Mouse (Mus musculus) G1E (cell line): Measurements from ENCODE around the gene Col7a1. TPM values are rescaled to one million over a fixed set of nuclear protein-coding genes. Genes with fewer than 3 reads are reported as not detected.

Source experiments
- ATAC-seq: 2 replicates; pipeline ENCODE4 v1.8.0; 2016; ENCODE audit warnings: mild to moderate bottlenecking; ENCODE audit not compliant: insufficient number of reproducible peaks, poor library complexity, low FRiP score, severe bottlenecking; ENCODE audit errors: extremely low read depth
- DNase-seq: peaks from one replicate; pipeline ENCODE4 v3.0.0; 2012; ENCODE audit warnings: low spot score
- H3K27me3 ChIP-seq: 2 replicates; pipeline ENCODE4 v1.6.1; 2012; ENCODE audit warnings: mild to moderate bottlenecking, low read length, inconsistent platforms; ENCODE audit not compliant: insufficient read depth
- H3K36me3 ChIP-seq: replicated peaks from 2 replicates; pipeline ENCODE3; 2012; ENCODE audit warnings: mild to moderate bottlenecking, inconsistent platforms
- H3K4me1 ChIP-seq: 2 replicates; pipeline ENCODE4 v1.6.1; 2012; ENCODE audit warnings: low read depth, low read length, inconsistent platforms, mixed read lengths; ENCODE audit not compliant: insufficient read depth
- H3K4me3 ChIP-seq: 2 replicates; pipeline ENCODE4 v1.5.1; 2012; ENCODE audit warnings: low read depth, mild to moderate bottlenecking, inconsistent platforms, low read length, moderate library complexity, mixed read lengths
- H3K9me3 ChIP-seq: replicated peaks from 2 replicates; pipeline ENCODE4 v1.6.1; 2012; ENCODE audit warnings: inconsistent platforms
- CTCF ChIP-seq: IDR thresholded peaks from 2 replicates; pipeline ENCODE4 v1.5.1; 2012; ENCODE audit warnings: low read depth, low read length, inconsistent platforms, mixed read lengths
- GATA1 ChIP-seq: IDR thresholded peaks from 2 replicates; pipeline ENCODE4 v1.6.1; 2012; ENCODE audit warnings: borderline replicate concordance, low read length, inconsistent platforms, mixed read lengths
- GATA2 ChIP-seq: IDR thresholded peaks from 2 replicates; pipeline ENCODE4 v1.6.1; 2012; ENCODE audit warnings: low read depth, low read length, inconsistent platforms, borderline replicate concordance
- POLR2AphosphoS5 ChIP-seq: IDR thresholded peaks from 2 replicates; pipeline ENCODE4 v1.6.1; 2012; ENCODE audit warnings: low read depth, low read length, inconsistent platforms; ENCODE audit not compliant: insufficient replicate concordance
- TAL1 ChIP-seq: conservative IDR thresholded peaks from 2 replicates; pipeline ENCODE4 v1.6.1; 2012; ENCODE audit warnings: low read depth, low read length, inconsistent platforms, mixed read lengths
- polyA plus RNA-seq: library from polyadenylated mRNA; stranded (reverse); fragments of >175 nt; gene quantifications from 2 replicates; pipeline ENCODE4 v1.2.3, GENCODE M21; 2012
- total RNA-seq, 2 experiments: library from RNA; stranded (forward) in 1 of 2; stranded (reverse) in 1 of 2; fragments of 200-1000 nt in 1 of 2; fragments of >200 nt in 1 of 2; fragmentation: Nextera tagmentation in 1 of 2; gene quantifications; 2 replicates each; pipeline ENCODE4 v1.2.3; 2014 to 2017

The Col7a1 gene
- total and polyA plus RNA-seq, 3 experiments = 0.28 to 1.1 (median 0.30) TPM

DNA sequence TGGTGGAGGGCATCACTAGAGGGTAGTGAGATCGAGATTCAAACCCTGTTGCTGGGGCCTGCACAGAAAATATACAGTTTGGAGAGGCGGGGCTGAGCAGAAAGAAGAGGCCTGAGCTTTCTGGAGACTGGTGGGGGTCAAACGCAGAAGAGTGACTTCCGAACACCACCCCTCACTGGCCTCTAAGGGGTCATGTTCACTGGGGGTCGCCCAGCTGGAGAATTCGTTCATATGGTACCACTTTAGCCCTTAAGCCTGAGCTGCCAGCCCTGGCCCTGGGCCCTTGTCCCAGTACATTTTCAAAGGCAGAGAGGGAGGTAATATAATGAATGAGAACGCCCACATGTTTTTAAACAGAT is 37.1 kb downstream of the Col7a1 start:
- Histone ChIP-seq H3K9me3 (no peaks in the 10 kb centered on the region), H3K36me3 (peaks cover 2% of the 10 kb centered on the region), H3K4me1 (peaks cover 77% of the 10 kb centered on the region), H3K27me3 (no peaks in the 10 kb centered on the region; the same call in 1 of the 2 replicates), H3K4me3 (no peak overlapping the region)
- TF ChIP-seq TAL1 (no peak), GATA2 (no peak), CTCF (no peak), POLR2AphosphoS5 (no peak), GATA1 (no peak)
- ATAC-seq (no peak), DNase-seq (no peak)

DNA sequence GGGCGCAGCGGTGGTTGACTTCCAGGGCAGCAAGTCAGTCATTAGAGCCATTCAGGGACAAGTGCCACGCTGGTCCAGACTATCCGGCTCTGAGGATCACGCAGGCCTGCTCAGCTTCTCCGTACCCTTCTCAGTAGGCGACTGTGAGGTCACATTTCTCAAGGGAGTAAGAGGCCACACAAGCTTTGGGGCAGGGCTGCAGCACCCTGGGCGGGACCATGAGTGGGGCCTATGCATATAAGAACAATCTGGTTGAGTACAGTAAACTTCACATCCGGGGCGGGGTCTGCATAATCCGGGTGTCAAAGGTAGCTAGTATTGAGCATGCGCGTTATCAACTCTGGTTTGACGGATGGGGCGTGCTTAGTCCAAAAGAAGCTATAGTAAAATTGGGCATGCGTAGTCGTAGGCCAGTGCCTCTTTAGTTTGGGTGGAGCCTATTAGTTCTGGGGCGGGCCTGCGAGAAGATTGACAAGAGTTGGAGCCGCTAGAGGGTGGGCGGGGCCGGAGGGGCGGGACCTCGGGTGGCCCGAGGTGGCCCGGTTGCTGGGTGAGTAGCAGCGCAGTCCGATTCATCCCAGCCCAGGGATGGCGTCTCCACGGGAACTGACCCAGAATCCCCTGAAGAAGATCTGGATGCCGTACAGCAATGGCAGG is 38.2 kb downstream of the Col7a1 start, which contains the start of gene Pfkfb4:
Pfkfb4 (plus strand) TSS at position 351 of the 657 bp plus-strand sequence.
- Histone ChIP-seq H3K36me3 (peaks cover 5% of the 10 kb centered on the region), H3K9me3 (no peaks in the 10 kb centered on the region), H3K27me3 (no peaks in the 10 kb centered on the region; the same call in 1 of the 2 replicates), H3K4me3 (peak within 1 kb of the TSS; percentile 76), H3K4me1 (peaks cover 83% of the 10 kb centered on the region)
- DNase-seq (peak; percentile 93), ATAC-seq (peak; percentile 93)
- TF ChIP-seq CTCF (no peak), POLR2AphosphoS5 (0 out of 2 replicates have a peak, but pooled peaks have one; percentile 54)

GRCm38 (mm10) chr9:108992085-108992469 is 38.7 kb downstream of the Col7a1 start:
- no peak for ATAC-seq

DNA sequence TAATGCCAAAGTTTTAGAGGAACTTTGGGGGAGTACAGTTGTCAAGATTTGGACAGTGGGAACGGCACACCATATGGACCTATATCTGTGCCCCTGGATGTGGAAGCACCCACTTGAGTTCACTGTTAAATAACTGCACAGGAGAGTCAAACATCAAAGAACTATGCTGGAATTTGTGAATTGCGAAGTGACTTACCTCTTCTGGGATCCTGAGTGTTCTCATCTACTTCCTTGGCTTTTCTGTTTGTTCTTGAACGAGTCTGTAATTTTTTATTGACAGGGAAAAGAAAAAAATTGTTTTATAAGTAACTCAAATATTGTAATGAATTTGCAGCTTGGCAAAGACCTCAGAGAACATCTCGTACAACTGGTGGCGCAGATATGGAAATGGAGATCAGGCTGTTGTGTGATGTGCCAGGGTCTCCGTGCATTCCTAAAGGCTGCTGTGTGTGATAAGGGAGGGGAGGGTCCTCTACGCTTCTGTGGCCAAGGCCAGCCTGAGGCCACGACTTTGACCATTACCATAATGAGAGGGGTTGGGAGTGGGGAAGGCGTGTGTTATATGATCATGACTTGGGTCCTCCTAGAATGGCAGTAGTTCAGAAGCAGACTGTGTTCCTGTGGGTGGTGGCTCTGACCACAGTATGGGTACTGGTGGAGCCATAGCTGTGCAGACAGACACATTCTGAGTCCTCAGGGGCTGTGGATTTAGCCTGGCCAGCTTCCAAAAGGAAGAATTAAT is 39.4 kb downstream of the Col7a1 start:
- no peaks in the 10 kb centered on the region for H3K9me3 ChIP-seq
- no peak for DNase-seq
- peak overlapping the region; percentile 76; the same call in 1 of the 2 replicates for H3K4me3 ChIP-seq
- H3K27me3 ChIP-seq = no peaks in the 10 kb centered on the region
- no peak for TF ChIP-seq CTCF
- TF ChIP-seq TAL1 = peak; percentile 40
- ATAC-seq = no peak
- peaks cover 85% of the 10 kb centered on the region for H3K4me1 ChIP-seq
- peaks cover 12% of the 10 kb centered on the region for H3K36me3 ChIP-seq

More at GRCm38 (mm10) chr9:108992085-108992469, 38.7 kb downstream of the Col7a1 start:
- H3K9me3 ChIP-seq = no peaks in the 10 kb centered on the region
- H3K4me1 ChIP-seq = peaks cover 87% of the 10 kb centered on the region
- DNase-seq = no peak
- no peaks in the 10 kb centered on the region; the same call in 1 of the 2 replicates for H3K27me3 ChIP-seq
- H3K36me3 ChIP-seq = peaks cover 8% of the 10 kb centered on the region
- TF ChIP-seq GATA2 (no peak), POLR2AphosphoS5 (no peak), GATA1 (no peak), CTCF (no peak), TAL1 (no peak)
- H3K4me3 ChIP-seq = peak overlapping the region; percentile 76

DNA sequence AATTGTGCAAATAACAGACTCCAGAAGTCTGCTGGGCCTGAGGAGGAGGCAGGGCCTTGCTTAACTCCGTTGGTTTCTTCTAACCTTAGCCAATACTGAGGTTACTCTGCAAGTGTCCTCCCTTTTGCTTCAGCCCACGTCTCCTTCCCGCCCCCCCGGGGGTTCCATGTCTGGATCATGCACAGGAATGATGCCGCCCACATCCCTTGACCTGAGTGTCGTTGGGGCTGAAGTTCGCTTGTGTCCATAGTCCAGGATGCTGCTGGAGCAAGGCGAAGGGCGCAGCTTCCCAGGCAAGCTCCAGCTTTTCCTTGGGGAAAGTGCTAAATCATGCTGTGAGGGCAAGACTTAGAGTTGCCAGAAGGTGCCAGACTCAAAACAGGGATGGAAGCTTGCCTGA is 43.0 kb downstream of the Col7a1 start:
- DNase-seq (no peak), ATAC-seq (no peak)
- Histone ChIP-seq H3K4me3 (no peak overlapping the region; the same call in 1 of the 2 replicates), H3K36me3 (peaks cover 39% of the 10 kb centered on the region), H3K4me1 (peaks cover 82% of the 10 kb centered on the region), H3K9me3 (no peaks in the 10 kb centered on the region), H3K27me3 (no peaks in the 10 kb centered on the region)
- TF ChIP-seq POLR2AphosphoS5 (no peak), CTCF (no peak), GATA1 (no peak), TAL1 (no peak), GATA2 (no peak)

GRCm38 (mm10) chr9:108998287-108999166 is 45.1 kb downstream of the Col7a1 start:
- DNase-seq (no peak), ATAC-seq (no peak)
- Histone ChIP-seq H3K36me3 (peaks cover 53% of the 10 kb centered on the region), H3K27me3 (no peaks in the 10 kb centered on the region), H3K4me3 (peak overlapping the region; percentile 56; the same call in 1 of the 2 replicates), H3K4me1 (peaks cover 67% of the 10 kb centered on the region), H3K9me3 (no peaks in the 10 kb centered on the region)
- TF ChIP-seq CTCF = no peak
- no peak for TF ChIP-seq GATA2
- no peak for TF ChIP-seq GATA1
- no peak for TF ChIP-seq POLR2AphosphoS5
- no peak for TF ChIP-seq TAL1
